Mouse (Mus musculus) layer of hippocampus, postnatal 10 days (tissue): ENCODE measurements around the gene Acsl1. TPM values are rescaled to one million over a fixed set of nuclear protein-coding genes. Genes with fewer than 3 reads are reported as not detected.
"Not testable (repeated sequence)": the region's sequence is repeated elsewhere in the genome, so short reads cannot be mapped to it uniquely, and the experiment has no call there.

ENCODE experiments used
- DNase-seq, 2 experiments: peaks; one replicate each; pipeline ENCODE4 v3.0.0; 2021; ENCODE audit warnings: low spot score in 2 of 2
- total RNA-seq, 2 experiments: library from RNA; stranded (reverse); gene quantifications; 2 replicates each; pipeline ENCODE4 v1.2.3; 2021

Acsl1 gene
- total RNA-seq, 2 experiments from 2014 or later = 41.5 to 42.6 TPM

GRCm38 (mm10) chr8:46551615-46552440 lies 81.0 kb downstream of the Acsl1 start, which contains the start of gene Cenpu:
Gene Cenpu, plus strand, starts transcription at chr8:46552028.
- peak; percentile 100 for DNase-seq

GRCm38 (mm10) chr8:46552441-46552765 lies 81.6 kb downstream of the Acsl1 start:
- DNase-seq = peak in 1 of 2 experiments; percentile 34

- DNase-seq = peak; percentile 56 to 58
Observed at GRCm38 (mm10) chr8:46559428-46559827, 88.6 kb downstream of the Acsl1 start.

GRCm38 (mm10) chr8:46562333-46562732 lies 91.5 kb downstream of the Acsl1 start:
- no peak for DNase-seq

GRCm38 (mm10) chr8:46566914-46567529 lies 96.2 kb downstream of the Acsl1 start:
- DNase-seq = peak; percentile 56 to 62

GRCm38 (mm10) chr8:46567946-46568345 lies 97.1 kb downstream of the Acsl1 start:
- DNase-seq = no peak

- no peak for DNase-seq
Observed at GRCm38 (mm10) chr8:46568942-46569341, 98.1 kb downstream of the Acsl1 start.

- no peak for DNase-seq
Observed at GRCm38 (mm10) chr8:46569659-46570441, 99.0 kb downstream of the Acsl1 start.

GRCm38 (mm10) chr8:46570673-46571072 lies 99.8 kb downstream of the Acsl1 start:
- no peak for DNase-seq

GRCm38 (mm10) chr8:46573446-46573845 lies 102.6 kb downstream of the Acsl1 start:
- DNase-seq = no peak

GRCm38 (mm10) chr8:46573964-46574363 lies 103.1 kb downstream of the Acsl1 start:
- no peak for DNase-seq

GRCm38 (mm10) chr8:46578794-46579193 lies 108.0 kb downstream of the Acsl1 start:
- no peak for DNase-seq

GRCm38 (mm10) chr8:46584328-46584727 lies 113.5 kb downstream of the Acsl1 start:
- DNase-seq = not testable (repeated sequence)

GRCm38 (mm10) chr8:46585576-46585975 lies 114.7 kb downstream of the Acsl1 start:
- no peak for DNase-seq

Other genes with a start within 250 kb of the Acsl1 start
- gene Helt, start 176.4 kb upstream of the Acsl1 start, total RNA-seq = under 1 TPM in 1 of 2 experiments, not detected in 1; 0.57 TPM
- gene Cenpu, start 81.0 kb downstream of the Acsl1 start, total RNA-seq = 1 to 10 TPM; 3.2 to 5.1 TPM
- 1 to 10 TPM; 4.3 to 4.6 TPM for gene Primpol, start 146.2 kb downstream of the Acsl1 start, total RNA-seq
- 10 to 100 TPM; 59.2 to 59.7 TPM for gene Casp3, start 146.3 kb downstream of the Acsl1 start, total RNA-seq